Mouse (Mus musculus) heart, adult 2 months (tissue): ENCODE results near the gene Slc9c1.

Experiments
- CTCF ChIP-seq: fragments of 200-600 bp; IDR thresholded peaks from 2 replicates; pipeline ENCODE4 v1.8.1; 2022; ENCODE audit warnings: antibody characterized with exemption, mild to moderate bottlenecking, moderate library complexity
- EP300 ChIP-seq: fragments of 200-500 bp; IDR thresholded peaks from 2 replicates; pipeline ENCODE4 v1.6.1; 2011; ENCODE audit warnings: low read depth, low read length, control low read depth; ENCODE audit not compliant: insufficient read depth
- POLR2A ChIP-seq: fragments of 200-500 bp; IDR thresholded peaks from 2 replicates; pipeline ENCODE4 v1.6.1; 2011; ENCODE audit warnings: mild to moderate bottlenecking, low read depth, low read length, control low read depth; ENCODE audit not compliant: insufficient read depth

DNA sequence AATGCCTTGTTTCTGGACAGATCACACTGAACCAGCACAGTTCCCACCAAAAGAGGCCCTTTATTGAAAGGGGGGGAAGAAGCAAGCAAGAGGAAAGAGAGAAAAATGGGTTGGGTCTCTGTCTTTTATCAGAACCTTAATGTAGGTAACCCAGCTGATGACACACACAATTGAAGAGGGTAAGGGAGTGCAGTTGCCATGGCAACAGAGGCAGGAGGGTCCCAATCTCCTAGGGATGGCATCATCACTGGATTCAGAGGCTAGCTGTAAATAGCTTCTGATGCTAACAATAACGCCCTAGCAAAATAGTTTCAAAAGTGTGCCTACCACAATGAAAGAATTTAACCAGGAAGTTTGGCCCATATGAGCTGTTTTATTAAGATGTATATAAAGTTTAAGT, 58.5 kb downstream of the Slc9c1 start:
- no peak for TF ChIP-seq POLR2A
- TF ChIP-seq CTCF, result no peak
- no peak for TF ChIP-seq EP300
